Mouse (Mus musculus): ENCODE measurements around the gene E030025P04Rik. TPM values are rescaled to one million over a fixed set of nuclear protein-coding genes. Genes with fewer than 3 reads are reported as not detected.

The E030025P04Rik gene
- total and polyA plus RNA-seq, 2 experiments = not detected

DNA sequence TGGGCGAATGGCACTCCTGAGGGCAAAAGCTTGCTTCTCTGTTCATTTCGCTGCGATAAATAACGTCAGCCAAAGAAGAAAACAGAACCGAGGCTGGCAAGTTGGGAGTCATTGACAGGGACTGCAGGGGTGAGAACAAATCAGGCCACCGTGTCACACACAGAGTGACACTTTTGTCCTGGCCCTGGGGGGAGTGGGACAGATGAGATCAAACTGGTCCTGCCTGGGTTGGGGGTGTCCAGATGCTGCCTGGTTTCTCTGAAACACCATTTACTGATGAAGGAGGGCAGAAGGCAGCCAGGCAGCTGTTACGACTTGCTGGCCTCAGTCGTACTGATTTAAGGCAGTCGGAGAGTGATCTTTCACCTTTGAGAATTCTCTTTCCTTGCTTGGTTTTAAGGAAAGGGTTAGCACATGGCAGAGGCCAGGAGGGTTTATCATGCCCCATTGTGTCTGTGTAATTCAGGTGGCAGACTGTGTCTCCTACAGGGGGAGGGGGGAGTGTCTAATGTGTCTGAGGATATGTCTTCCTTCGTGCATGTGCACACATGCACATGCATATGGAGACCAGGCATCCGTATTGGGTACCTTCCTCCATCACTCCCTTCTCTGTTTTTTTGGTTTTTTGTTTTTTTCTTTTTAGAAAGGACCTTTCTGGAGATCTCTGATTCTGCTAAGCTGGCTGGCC is 36.5 kb downstream of the E030025P04Rik start:
- H3K27ac ChIP-seq (replicated peaks; ENCODE audit: insufficient read depth, low read depth, low read length) = no peak overlapping the region
- no peaks in the 10 kb centered on the region for H3K27me3 ChIP-seq (ENCODE audit: control insufficient read depth, insufficient read depth, low read length)
- TF ChIP-seq CTCF (IDR thresholded peaks at IDR 0.05; ENCODE audit: low read depth, low read length) (no peak), POLR2A (IDR thresholded peaks at IDR 0.05; ENCODE audit: extremely low read depth, insufficient read depth, low read length) (no peak)
- H3K4me3 ChIP-seq (ENCODE audit: insufficient read depth, low read depth, low read length) = no peak overlapping the region
- H3K9ac ChIP-seq (ENCODE audit: low read depth, low read length) = no peak overlapping the region
- no peaks in the 10 kb centered on the region for H3K36me3 ChIP-seq (ENCODE audit: control insufficient read depth, insufficient read depth, low read length)
- DNase-seq (ENCODE audit: extremely low read depth, low read depth, low spot score) = no peak
- WGBS = 58% methylated on average over 11 of the region's 11 CpGs
- H3K79me2 ChIP-seq (ENCODE audit: control insufficient read depth, insufficient read depth, low read length) = no peaks in the 10 kb centered on the region
- H3K4me1 ChIP-seq (ENCODE audit: control insufficient read depth, insufficient read depth, low read length) = no peaks in the 10 kb centered on the region

DNA sequence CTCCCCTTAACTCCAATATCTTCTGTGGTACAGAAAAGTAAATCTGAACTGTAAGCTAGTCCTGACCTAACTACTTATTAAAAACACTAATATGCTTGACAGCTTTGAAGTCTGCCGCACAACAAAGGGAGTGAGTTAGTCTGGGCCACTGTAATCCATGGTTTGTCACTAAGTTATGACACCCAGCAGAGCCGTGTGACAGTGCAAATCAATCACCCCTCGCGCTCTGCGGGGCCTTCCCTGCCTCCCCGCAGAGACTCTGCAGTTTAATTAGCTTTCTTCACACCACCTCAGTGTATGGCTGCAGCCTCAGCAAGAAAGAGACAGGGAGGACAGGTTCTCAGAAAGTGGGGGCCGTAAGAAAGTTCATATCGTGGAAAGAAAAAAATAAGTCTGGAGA is 37.4 kb downstream of the E030025P04Rik start:
- Histone ChIP-seq H3K27ac (replicated peaks; ENCODE audit: insufficient read depth, low read depth, low read length) (no peak overlapping the region), H3K4me1 (ENCODE audit: control insufficient read depth, insufficient read depth, low read length) (no peaks in the 10 kb centered on the region), H3K9ac (ENCODE audit: low read depth, low read length) (no peak overlapping the region), H3K36me3 (ENCODE audit: control insufficient read depth, insufficient read depth, low read length) (no peaks in the 10 kb centered on the region), H3K4me3 (ENCODE audit: insufficient read depth, low read depth, low read length) (no peak overlapping the region), H3K27me3 (ENCODE audit: control insufficient read depth, insufficient read depth, low read length) (no peaks in the 10 kb centered on the region), H3K79me2 (ENCODE audit: control insufficient read depth, insufficient read depth, low read length) (no peaks in the 10 kb centered on the region)
- TF ChIP-seq CTCF (IDR thresholded peaks at IDR 0.05; ENCODE audit: low read depth, low read length) (no peak), POLR2A (IDR thresholded peaks at IDR 0.05; ENCODE audit: extremely low read depth, insufficient read depth, low read length) (no peak)
- no peak for DNase-seq (ENCODE audit: extremely low read depth, low read depth, low spot score)
- WGBS = 39% methylated on average over 8 of the region's 8 CpGs

GRCm38 (mm10) chr11:109106181-109106580 is 38.0 kb downstream of the E030025P04Rik start:
- Histone ChIP-seq H3K4me1 (ENCODE audit: control insufficient read depth, insufficient read depth, low read length) (no peaks in the 10 kb centered on the region), H3K4me3 (ENCODE audit: insufficient read depth, low read depth, low read length) (no peak overlapping the region), H3K36me3 (ENCODE audit: control insufficient read depth, insufficient read depth, low read length) (no peaks in the 10 kb centered on the region), H3K27ac (replicated peaks; ENCODE audit: insufficient read depth, low read depth, low read length) (no peak overlapping the region), H3K9ac (ENCODE audit: low read depth, low read length) (no peak overlapping the region), H3K79me2 (ENCODE audit: control insufficient read depth, insufficient read depth, low read length) (no peaks in the 10 kb centered on the region), H3K27me3 (ENCODE audit: control insufficient read depth, insufficient read depth, low read length) (no peaks in the 10 kb centered on the region)
- TF ChIP-seq CTCF (IDR thresholded peaks at IDR 0.05; ENCODE audit: low read depth, low read length) = no peak
- TF ChIP-seq POLR2A (IDR thresholded peaks at IDR 0.05; ENCODE audit: extremely low read depth, insufficient read depth, low read length) = no peak
- DNase-seq (ENCODE audit: extremely low read depth, low read depth, low spot score) = no peak
- WGBS = 21% methylated on average over 5 of the region's 5 CpGs

GRCm38 (mm10) chr11:109103386-109103785 is 40.8 kb downstream of the E030025P04Rik start:
- DNase-seq (ENCODE audit: extremely low read depth, low read depth, low spot score) = no peak
- H3K4me3 ChIP-seq (ENCODE audit: insufficient read depth, low read depth, low read length) = no peak overlapping the region
- no peak overlapping the region for H3K27ac ChIP-seq (replicated peaks; ENCODE audit: insufficient read depth, low read depth, low read length)
- H3K36me3 ChIP-seq (ENCODE audit: control insufficient read depth, insufficient read depth, low read length) = no peaks in the 10 kb centered on the region
- no peaks in the 10 kb centered on the region for H3K27me3 ChIP-seq (ENCODE audit: control insufficient read depth, insufficient read depth, low read length)
- no peak overlapping the region for H3K9ac ChIP-seq (ENCODE audit: low read depth, low read length)
- H3K79me2 ChIP-seq (ENCODE audit: control insufficient read depth, insufficient read depth, low read length) = no peaks in the 10 kb centered on the region
- no peak for TF ChIP-seq CTCF (IDR thresholded peaks at IDR 0.05; ENCODE audit: low read depth, low read length)
- WGBS = 88% methylated on average over 3 of the region's 3 CpGs
- H3K4me1 ChIP-seq (ENCODE audit: control insufficient read depth, insufficient read depth, low read length) = no peaks in the 10 kb centered on the region

- no peak for DNase-seq (ENCODE audit: extremely low read depth, low read depth, low spot score)
- no peak for TF ChIP-seq CTCF (IDR thresholded peaks at IDR 0.05; ENCODE audit: low read depth, low read length)
- no peak for TF ChIP-seq POLR2A (IDR thresholded peaks at IDR 0.05; ENCODE audit: extremely low read depth, insufficient read depth, low read length)
Measured at GRCm38 (mm10) chr11:109102646-109103045, 41.5 kb downstream of the E030025P04Rik start.

DNA sequence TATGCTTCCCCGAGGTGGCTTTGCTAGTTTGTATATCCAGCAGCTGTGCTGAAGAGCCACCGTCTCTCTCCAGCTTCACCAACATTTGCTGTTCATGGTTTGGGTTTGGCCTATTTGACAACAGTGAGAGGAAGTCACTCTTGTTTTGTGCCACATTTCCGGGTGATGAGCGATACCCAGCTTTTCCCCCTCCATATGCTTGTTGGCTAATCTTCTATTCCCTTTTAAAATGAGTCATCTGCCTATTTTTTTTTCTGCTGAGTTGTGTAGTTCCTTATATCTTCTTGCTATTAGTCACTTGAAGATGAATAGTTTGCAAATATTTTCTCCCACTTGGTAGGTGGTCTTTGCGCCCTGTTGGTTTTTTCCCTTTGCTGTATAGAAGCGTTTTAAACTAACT is 43.9 kb downstream of the E030025P04Rik start:
- no peak for TF ChIP-seq CTCF (IDR thresholded peaks at IDR 0.05; ENCODE audit: low read depth, low read length)
- no peak for TF ChIP-seq POLR2A (IDR thresholded peaks at IDR 0.05; ENCODE audit: extremely low read depth, insufficient read depth, low read length)

More at GRCm38 (mm10) chr11:109102646-109103045, 41.5 kb downstream of the E030025P04Rik start:
- no peak overlapping the region for H3K9ac ChIP-seq (ENCODE audit: low read depth, low read length)
- whole genome bisulfite sequencing = 76% methylated on average over 8 of the region's 8 CpGs
- H3K79me2 ChIP-seq (ENCODE audit: control insufficient read depth, insufficient read depth, low read length) = no peaks in the 10 kb centered on the region
- H3K36me3 ChIP-seq (ENCODE audit: control insufficient read depth, insufficient read depth, low read length) = no peaks in the 10 kb centered on the region
- no peaks in the 10 kb centered on the region for H3K27me3 ChIP-seq (ENCODE audit: control insufficient read depth, insufficient read depth, low read length)
- no peaks in the 10 kb centered on the region for H3K4me1 ChIP-seq (ENCODE audit: control insufficient read depth, insufficient read depth, low read length)
- no peak overlapping the region for H3K4me3 ChIP-seq (ENCODE audit: insufficient read depth, low read depth, low read length)
- H3K27ac ChIP-seq (replicated peaks; ENCODE audit: insufficient read depth, low read depth, low read length) = no peak overlapping the region

More for the DNA sequence above, 43.9 kb downstream of the E030025P04Rik start:
- Histone ChIP-seq H3K4me3 (ENCODE audit: insufficient read depth, low read depth, low read length) (no peak overlapping the region), H3K9ac (ENCODE audit: low read depth, low read length) (no peak overlapping the region), H3K27me3 (ENCODE audit: control insufficient read depth, insufficient read depth, low read length) (no peaks in the 10 kb centered on the region), H3K27ac (replicated peaks; ENCODE audit: insufficient read depth, low read depth, low read length) (no peak overlapping the region), H3K4me1 (ENCODE audit: control insufficient read depth, insufficient read depth, low read length) (no peaks in the 10 kb centered on the region), H3K36me3 (ENCODE audit: control insufficient read depth, insufficient read depth, low read length) (no peaks in the 10 kb centered on the region), H3K79me2 (ENCODE audit: control insufficient read depth, insufficient read depth, low read length) (no peaks in the 10 kb centered on the region)
- DNase-seq (ENCODE audit: extremely low read depth, low read depth, low spot score) = no peak
- 75% methylated on average over 6 of the region's 6 CpGs for WGBS

All from liver, adult 2 months (tissue).